Mouse (Mus musculus): Measurements from ENCODE around the gene Sept9. TPM values are rescaled to one million over a fixed set of nuclear protein-coding genes. Genes with fewer than 3 reads are reported as not detected.

Gene Sept9
- polyA plus RNA-seq, 1 experiment from 2014 or later = 135 TPM

- H3K9me3 ChIP-seq = no peaks in the 10 kb centered on the region
- peaks cover 34% of the 10 kb centered on the region for H3K4me1 ChIP-seq
- ATAC-seq (ENCODE audit: insufficient number of reproducible peaks, low FRiP score, low TSS enrichment, low read depth) = no peak
- no peaks in the 10 kb centered on the region for H3K27me3 ChIP-seq
- 90% methylated on average over 6 of the region's 6 CpGs for WGBS
- no peak overlapping the region for H3K4me3 ChIP-seq
- H3K4me2 ChIP-seq = no peak overlapping the region
- no peak overlapping the region for H3K27ac ChIP-seq
- H3K36me3 ChIP-seq = no peaks in the 10 kb centered on the region
- H3K9ac ChIP-seq = no peak overlapping the region
Measured at GRCm38 (mm10) chr11:117367937-117368336, 168.5 kb downstream of the Sept9 start.

GRCm38 (mm10) chr11:117369347-117369746, 169.9 kb downstream of the Sept9 start:
- Histone ChIP-seq H3K36me3 (no peaks in the 10 kb centered on the region), H3K27me3 (no peaks in the 10 kb centered on the region), H3K4me1 (peaks cover 36% of the 10 kb centered on the region), H3K9me3 (no peaks in the 10 kb centered on the region), H3K27ac (no peak overlapping the region), H3K4me2 (no peak overlapping the region), H3K9ac (no peak overlapping the region), H3K4me3 (no peak overlapping the region)
- no peak for ATAC-seq (ENCODE audit: insufficient number of reproducible peaks, low FRiP score, low TSS enrichment, low read depth)
- 82% methylated on average over 5 of the region's 5 CpGs for whole genome bisulfite sequencing

DNA sequence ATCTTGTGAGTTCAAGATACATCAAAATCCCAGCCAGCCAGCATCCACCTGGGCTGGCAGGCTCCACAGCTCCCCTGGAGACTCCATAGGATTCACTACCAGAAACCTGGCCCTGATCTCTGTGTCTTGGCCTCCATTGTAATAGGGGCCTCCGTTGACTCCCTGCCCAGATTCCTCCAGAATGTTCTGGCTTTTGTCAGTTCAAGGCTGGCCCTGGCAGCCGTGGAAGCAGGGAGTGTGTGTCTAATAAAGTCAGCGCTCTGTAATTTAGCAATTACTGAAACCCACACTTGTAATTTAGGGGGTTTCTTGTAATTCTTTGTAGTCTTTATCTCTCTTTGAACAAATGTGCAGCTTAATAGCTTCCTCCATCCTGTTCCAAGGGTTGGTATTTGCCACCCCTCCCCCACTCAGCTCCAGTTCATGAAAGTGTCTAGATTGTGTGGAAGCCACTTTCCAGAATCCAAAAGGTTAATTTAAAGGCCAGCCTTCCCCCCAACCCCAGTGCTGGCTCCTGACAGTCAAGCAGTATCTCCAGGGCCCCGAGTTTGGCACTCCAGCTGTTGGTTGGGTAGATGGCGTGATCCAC, 170.9 kb downstream of the Sept9 start:
- WGBS = 22% methylated on average over 5 of the region's 5 CpGs
- H3K27ac ChIP-seq = 0 out of 2 replicates have a peak overlapping the region, but pooled peaks have one; percentile 43

DNA sequence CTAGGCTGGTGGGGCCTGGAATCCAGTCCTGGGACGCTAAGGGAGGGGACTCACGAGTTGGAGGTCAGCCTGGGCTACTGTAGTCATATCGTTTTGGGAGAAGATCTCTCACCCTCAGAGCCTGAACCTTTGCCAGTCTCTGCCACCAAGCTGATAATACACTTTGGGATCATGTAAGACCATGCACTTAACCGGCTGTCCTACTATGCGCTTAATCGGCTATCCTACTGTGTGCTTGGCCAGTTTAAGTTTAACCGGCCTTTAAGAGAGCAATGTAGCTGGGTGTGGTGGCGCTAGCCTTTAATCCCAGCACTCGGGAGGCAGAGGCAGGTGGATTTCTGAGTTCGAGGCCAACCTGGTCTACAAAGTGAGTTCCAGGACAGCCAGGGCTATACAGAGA, 173.1 kb downstream of the Sept9 start:
- WGBS = 89% methylated on average over 10 of the region's 10 CpGs
- no peak for ATAC-seq (ENCODE audit: insufficient number of reproducible peaks, low FRiP score, low TSS enrichment, low read depth)
- no peaks in the 10 kb centered on the region for H3K36me3 ChIP-seq
- no peaks in the 10 kb centered on the region for H3K9me3 ChIP-seq
- no peak overlapping the region for H3K27ac ChIP-seq
- H3K4me2 ChIP-seq = no peak overlapping the region
- H3K4me1 ChIP-seq = peaks cover 29% of the 10 kb centered on the region
- no peaks in the 10 kb centered on the region for H3K27me3 ChIP-seq
- no peak overlapping the region for H3K4me3 ChIP-seq
- H3K9ac ChIP-seq = no peak overlapping the region

More for the DNA sequence above, 170.9 kb downstream of the Sept9 start:
- H3K27me3 ChIP-seq = no peaks in the 10 kb centered on the region
- H3K4me3 ChIP-seq = no peak overlapping the region
- H3K9ac ChIP-seq = no peak overlapping the region
- 0 out of 2 replicates have a peak, but pooled peaks have one; percentile 25 for ATAC-seq (ENCODE audit: insufficient number of reproducible peaks, low FRiP score, low TSS enrichment, low read depth)
- H3K4me2 ChIP-seq = no peak overlapping the region
- no peaks in the 10 kb centered on the region for H3K36me3 ChIP-seq
- no peaks in the 10 kb centered on the region for H3K9me3 ChIP-seq
- H3K4me1 ChIP-seq = peaks cover 34% of the 10 kb centered on the region

DNA sequence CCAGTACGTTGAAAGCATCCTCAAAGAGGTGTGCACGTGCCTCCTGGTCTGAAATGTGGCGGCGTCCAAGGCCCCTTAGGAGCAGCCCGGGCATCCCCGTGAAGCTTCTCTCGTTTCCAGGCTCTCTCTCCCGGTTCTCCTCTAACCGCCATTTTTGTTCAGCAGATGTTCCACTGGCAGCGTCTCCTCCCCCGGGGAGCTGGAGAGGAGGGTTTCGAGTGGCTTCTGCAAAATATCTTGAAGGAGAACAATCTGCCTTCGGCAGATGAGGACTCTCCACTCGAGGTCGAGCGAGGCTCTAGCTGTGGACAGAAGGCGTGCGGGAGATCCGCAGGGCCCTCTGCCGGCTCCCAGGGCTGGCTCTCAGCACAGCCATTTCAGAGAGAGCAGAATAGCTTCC, 173.7 kb downstream of the Sept9 start:
- Histone ChIP-seq H3K27ac (no peak overlapping the region), H3K9ac (no peak overlapping the region)

GRCm38 (mm10) chr11:117373870-117374269, 174.4 kb downstream of the Sept9 start:
- H3K4me3 ChIP-seq = no peak overlapping the region
- WGBS = 33% methylated on average over 4 of the region's 4 CpGs
- no peak overlapping the region for H3K27ac ChIP-seq
- H3K4me1 ChIP-seq = peaks cover 29% of the 10 kb centered on the region
- H3K36me3 ChIP-seq = no peaks in the 10 kb centered on the region
- H3K9me3 ChIP-seq = no peaks in the 10 kb centered on the region
- H3K27me3 ChIP-seq = no peaks in the 10 kb centered on the region
- no peak overlapping the region for H3K4me2 ChIP-seq
- ATAC-seq (ENCODE audit: insufficient number of reproducible peaks, low FRiP score, low TSS enrichment, low read depth) = no peak
- H3K9ac ChIP-seq = no peak overlapping the region

More for the DNA sequence above, 173.7 kb downstream of the Sept9 start:
- Histone ChIP-seq H3K4me3 (no peak overlapping the region), H3K4me2 (no peak overlapping the region), H3K27me3 (no peaks in the 10 kb centered on the region), H3K36me3 (no peaks in the 10 kb centered on the region), H3K4me1 (peaks cover 29% of the 10 kb centered on the region), H3K9me3 (no peaks in the 10 kb centered on the region)
- no peak for ATAC-seq (ENCODE audit: insufficient number of reproducible peaks, low FRiP score, low TSS enrichment, low read depth)
- WGBS = 69% methylated on average over 20 of the region's 20 CpGs

GRCm38 (mm10) chr11:117374288-117374687, 174.8 kb downstream of the Sept9 start:
- Histone ChIP-seq H3K27me3 (no peaks in the 10 kb centered on the region), H3K4me2 (no peak overlapping the region), H3K4me3 (no peak overlapping the region), H3K9ac (no peak overlapping the region), H3K36me3 (no peaks in the 10 kb centered on the region), H3K9me3 (no peaks in the 10 kb centered on the region), H3K4me1 (peaks cover 29% of the 10 kb centered on the region), H3K27ac (no peak overlapping the region)
- WGBS = 52% methylated on average over 7 of the region's 7 CpGs
- no peak for ATAC-seq (ENCODE audit: insufficient number of reproducible peaks, low FRiP score, low TSS enrichment, low read depth)

- WGBS = 62% methylated on average over 5 of the region's 5 CpGs
- ATAC-seq (ENCODE audit: insufficient number of reproducible peaks, low FRiP score, low TSS enrichment, low read depth) = no peak
- Histone ChIP-seq H3K4me2 (no peak overlapping the region), H3K9me3 (no peaks in the 10 kb centered on the region), H3K27me3 (peaks cover 17% of the 10 kb centered on the region), H3K27ac (no peak overlapping the region), H3K4me3 (no peak overlapping the region), H3K4me1 (peaks cover 7% of the 10 kb centered on the region; the same call in 1 of the 2 replicates), H3K9ac (no peak overlapping the region), H3K36me3 (no peaks in the 10 kb centered on the region)
Measured at GRCm38 (mm10) chr11:117379774-117380173, 180.3 kb downstream of the Sept9 start.

- no peak for ATAC-seq (ENCODE audit: insufficient number of reproducible peaks, low FRiP score, low TSS enrichment, low read depth)
- Histone ChIP-seq H3K4me1 (peaks cover 21% of the 10 kb centered on the region; the same call in 1 of the 2 replicates), H3K27ac (no peak overlapping the region), H3K4me2 (0 out of 2 replicates have a peak overlapping the region, but pooled peaks have one; percentile 22), H3K9ac (no peak overlapping the region), H3K36me3 (no peaks in the 10 kb centered on the region), H3K4me3 (no peak overlapping the region), H3K9me3 (no peaks in the 10 kb centered on the region), H3K27me3 (peaks cover 23% of the 10 kb centered on the region)
- WGBS = 14% methylated on average over 9 of the region's 9 CpGs
Measured at GRCm38 (mm10) chr11:117384235-117384634, 184.8 kb downstream of the Sept9 start.

GRCm38 (mm10) chr11:117384897-117385296, 185.4 kb downstream of the Sept9 start:
- peaks cover 22% of the 10 kb centered on the region for H3K4me1 ChIP-seq
- no peak overlapping the region for H3K27ac ChIP-seq
- no peaks in the 10 kb centered on the region for H3K36me3 ChIP-seq
- WGBS = under 1% methylated on average over 16 of the region's 16 CpGs
- no peak for ATAC-seq (ENCODE audit: insufficient number of reproducible peaks, low FRiP score, low TSS enrichment, low read depth)
- H3K9ac ChIP-seq = no peak overlapping the region
- H3K4me3 ChIP-seq = no peak overlapping the region
- H3K4me2 ChIP-seq = 0 out of 2 replicates have a peak overlapping the region, but pooled peaks have one; percentile 22
- peaks cover 23% of the 10 kb centered on the region for H3K27me3 ChIP-seq
- H3K9me3 ChIP-seq = no peaks in the 10 kb centered on the region

GRCm38 (mm10) chr11:117385331-117386103, 186.1 kb downstream of the Sept9 start:
- H3K27ac ChIP-seq = no peak overlapping the region
- peaks cover 25% of the 10 kb centered on the region for H3K4me1 ChIP-seq
- H3K27me3 ChIP-seq = peaks cover 23% of the 10 kb centered on the region
- 28% methylated on average over 15 of the region's 15 CpGs for WGBS
- H3K4me3 ChIP-seq = no peak overlapping the region
- no peaks in the 10 kb centered on the region for H3K9me3 ChIP-seq
- no peaks in the 10 kb centered on the region for H3K36me3 ChIP-seq
- no peak for ATAC-seq (ENCODE audit: insufficient number of reproducible peaks, low FRiP score, low TSS enrichment, low read depth)
- no peak overlapping the region for H3K9ac ChIP-seq
- H3K4me2 ChIP-seq = 0 out of 2 replicates have a peak overlapping the region, but pooled peaks have one; percentile 22

GRCm38 (mm10) chr11:117387241-117387640, 187.8 kb downstream of the Sept9 start:
- Histone ChIP-seq H3K9ac (no peak overlapping the region), H3K4me1 (peaks cover 30% of the 10 kb centered on the region), H3K4me2 (no peak overlapping the region), H3K27ac (no peak overlapping the region), H3K9me3 (no peaks in the 10 kb centered on the region), H3K36me3 (no peaks in the 10 kb centered on the region), H3K27me3 (peaks cover 19% of the 10 kb centered on the region), H3K4me3 (no peak overlapping the region)
- 76% methylated on average over 10 of the region's 10 CpGs for WGBS
- no peak for ATAC-seq (ENCODE audit: insufficient number of reproducible peaks, low FRiP score, low TSS enrichment, low read depth)
